Mouse (Mus musculus) thymus, postnatal 0 days (tissue): ENCODE data around the gene 4930544D05Rik. TPM values are rescaled to one million over a fixed set of nuclear protein-coding genes. Genes with fewer than 3 reads are reported as not detected.

Experiments
- DNase-seq: peaks from one replicate; pipeline ENCODE4 v3.0.0-alpha.2; 2015; ENCODE audit warnings: low spot score
- polyA plus RNA-seq: library from polyadenylated mRNA; unstranded; fragments of >200 nt; fragmentation: Nextera tagmentation; extraction: Ambion mirVana; gene quantifications from 2 replicates; pipeline ENCODE4 v1.2.1, GENCODE M21; 2015

4930544D05Rik gene
- polyA plus RNA-seq, 1 experiment from 2014 or later: not detected

DNA sequence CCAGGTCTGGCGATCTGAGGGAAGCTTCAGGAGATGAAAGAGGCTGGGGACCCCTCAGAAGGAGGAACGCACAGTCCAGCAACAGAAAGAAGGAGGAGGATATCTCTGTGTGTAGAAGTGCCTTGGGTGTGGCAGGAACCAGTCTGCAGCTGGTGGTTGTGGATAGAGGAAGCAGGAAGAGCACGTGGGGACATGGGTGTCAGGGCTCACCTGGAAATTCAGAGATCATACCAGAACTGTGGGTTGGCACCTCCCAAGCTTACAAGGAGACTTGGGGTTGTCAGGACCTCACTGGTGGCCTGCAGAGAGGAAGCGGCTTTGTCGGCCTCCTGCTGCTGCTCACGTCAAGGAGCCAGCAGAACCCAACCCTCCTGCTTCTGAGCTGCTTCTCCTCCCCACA lies 18.3 kb upstream of the 4930544D05Rik start:
- no peak for DNase-seq

DNA sequence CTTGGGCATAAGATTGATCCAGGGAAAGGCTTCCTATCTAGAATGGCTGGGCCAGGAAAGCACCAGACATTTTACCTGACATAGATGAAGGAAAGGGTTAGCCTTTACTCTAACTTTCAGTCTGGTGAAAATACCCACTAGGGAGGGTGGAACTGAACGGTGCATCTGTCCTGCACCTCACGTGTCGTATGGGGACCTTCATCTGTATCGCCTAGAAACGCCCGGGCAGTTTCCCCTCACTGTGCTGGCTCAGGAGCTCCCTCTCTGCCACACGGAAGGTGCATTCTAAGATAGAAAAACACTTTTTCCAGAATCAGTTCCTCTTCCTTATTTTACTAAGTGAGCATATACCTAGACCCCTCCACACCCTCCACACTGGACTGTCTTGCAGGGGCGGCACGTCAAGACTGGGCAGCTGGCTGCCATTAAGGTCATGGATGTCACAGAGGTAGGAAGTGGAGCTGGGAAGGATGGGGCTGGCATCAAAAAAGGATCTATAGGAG lies 17.1 kb upstream of the 4930544D05Rik start:
- DNase-seq: no peak

DNA sequence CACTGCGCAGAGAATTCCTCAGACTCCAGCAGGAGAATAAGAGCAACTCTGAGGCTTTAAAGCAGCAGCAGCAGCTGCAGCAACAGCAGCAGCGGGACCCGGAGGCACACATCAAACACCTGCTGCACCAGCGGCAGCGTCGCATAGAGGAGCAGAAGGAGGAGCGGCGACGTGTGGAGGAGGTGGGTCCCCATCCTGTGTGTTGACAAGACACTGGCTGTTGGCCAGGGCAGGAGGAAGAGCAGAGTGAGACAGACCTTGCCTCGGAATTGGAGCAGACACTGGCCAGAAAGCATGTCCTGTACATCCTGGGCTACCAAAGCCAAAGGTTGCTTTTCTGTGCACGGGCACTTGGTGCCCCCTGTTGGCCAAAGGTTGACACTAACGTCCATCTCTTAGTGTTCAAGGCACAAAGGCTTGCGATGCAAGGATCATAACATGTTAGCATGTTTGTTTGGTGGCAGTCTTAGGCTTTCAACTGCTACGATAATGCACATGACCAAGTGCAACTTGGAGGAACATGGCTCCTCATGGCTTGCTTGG lies 10.6 kb upstream of the 4930544D05Rik start:
- DNase-seq: peak; percentile 74

DNA sequence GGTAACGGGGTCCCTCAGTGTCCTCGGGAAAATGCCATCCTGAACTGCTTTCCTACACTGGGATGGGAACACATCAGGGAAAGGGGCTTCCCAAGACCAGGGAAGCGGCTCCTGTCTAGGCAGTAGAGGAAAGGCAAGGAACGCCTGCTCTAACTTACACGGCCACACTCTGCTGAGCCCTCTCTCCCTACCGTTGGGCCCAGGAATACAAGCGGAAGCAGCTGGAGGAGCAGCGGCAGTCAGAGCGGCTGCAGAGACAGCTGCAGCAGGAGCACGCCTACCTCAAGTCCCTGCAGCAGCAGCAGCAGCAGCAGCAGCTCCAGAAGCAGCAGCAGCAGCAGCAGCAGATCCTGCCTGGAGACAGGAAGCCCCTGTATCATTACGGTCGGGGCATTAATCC lies 8.9 kb upstream of the 4930544D05Rik start:
- DNase-seq: no peak

DNA sequence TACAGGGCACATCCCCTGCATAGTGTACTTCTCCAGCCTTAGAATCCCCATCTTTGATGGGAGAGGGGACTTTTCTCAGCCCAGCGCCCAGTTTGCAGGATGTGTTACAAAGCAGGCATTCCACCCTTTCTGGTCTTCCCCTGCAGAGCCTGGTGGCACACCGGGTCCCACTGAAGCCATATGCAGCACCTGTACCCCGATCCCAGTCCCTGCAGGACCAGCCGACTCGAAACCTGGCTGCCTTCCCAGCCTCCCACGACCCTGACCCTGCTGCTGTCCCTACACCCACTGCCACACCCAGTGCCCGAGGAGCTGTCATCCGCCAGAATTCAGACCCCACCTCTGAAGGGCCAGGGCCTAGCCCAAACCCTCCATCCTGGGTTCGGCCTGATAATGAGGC lies 8.0 kb upstream of the 4930544D05Rik start:
- DNase-seq: no peak

GRCm38 (mm10) chr11:70608381-70609066 lies 7.1 kb upstream of the 4930544D05Rik start:
- DNase-seq: peak; percentile 36

DNA sequence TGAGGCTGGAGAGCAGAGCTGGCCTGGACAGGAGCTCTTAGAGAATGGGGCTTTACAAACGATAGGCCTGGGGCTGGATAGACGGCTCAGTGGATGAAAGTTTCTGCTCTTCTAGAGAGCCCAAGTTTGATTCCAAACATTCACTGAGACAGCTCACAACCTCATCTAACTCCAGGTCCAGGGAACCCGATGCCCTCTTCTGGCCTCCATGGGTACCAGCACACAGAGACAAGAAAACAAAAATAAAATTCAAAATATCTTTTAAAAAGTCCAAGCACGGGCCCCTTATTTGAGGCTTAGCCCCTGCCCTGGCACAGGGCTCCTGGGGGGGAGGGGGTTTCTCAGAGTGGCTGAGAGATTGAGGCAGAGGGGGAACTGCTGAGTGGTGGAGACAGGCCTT lies 4.9 kb upstream of the 4930544D05Rik start:
- no peak for DNase-seq

DNA sequence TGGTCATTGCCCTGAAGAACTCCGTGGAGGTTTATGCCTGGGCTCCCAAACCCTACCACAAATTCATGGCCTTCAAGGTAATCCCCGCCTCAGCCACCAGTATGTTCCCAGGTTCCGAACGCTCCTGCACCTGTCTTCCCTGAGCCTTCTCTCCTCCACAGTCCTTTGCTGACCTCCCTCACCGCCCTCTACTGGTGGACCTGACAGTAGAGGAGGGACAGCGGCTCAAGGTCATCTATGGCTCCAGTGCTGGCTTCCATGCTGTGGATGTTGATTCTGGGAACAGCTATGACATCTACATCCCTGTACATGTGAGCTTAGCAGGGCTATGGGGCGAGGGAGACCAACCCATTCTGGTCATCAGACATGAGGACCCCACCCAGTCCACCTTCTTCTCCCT lies 3.1 kb upstream of the 4930544D05Rik start:
- no peak for DNase-seq

GRCm38 (mm10) chr11:70615074-70615473 lies 574 bp upstream of the 4930544D05Rik start:
- DNase-seq: peak; percentile 83

DNA sequence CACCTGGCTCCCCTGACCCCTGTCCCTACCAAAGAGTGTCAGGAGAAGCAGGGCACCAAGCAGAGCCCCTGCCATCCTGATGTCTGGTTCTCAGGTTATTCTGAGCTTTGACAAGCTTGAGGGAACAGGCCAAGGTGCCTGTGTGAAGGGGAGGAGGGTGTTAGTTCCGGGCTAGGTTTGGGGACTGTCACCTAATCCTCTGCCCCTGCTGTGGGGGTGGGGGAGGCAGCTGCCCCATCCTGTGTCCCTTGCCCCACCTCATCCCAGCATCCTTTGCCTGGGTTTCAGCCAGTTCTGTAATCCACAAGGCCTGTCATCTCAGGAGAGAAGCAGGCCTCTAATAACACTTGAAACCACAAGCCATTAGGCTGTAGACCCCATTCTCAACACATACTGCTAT lies 3.5 kb downstream of the 4930544D05Rik start, which contains the start of gene Chrne:
Gene Chrne (minus strand): TSS at position 116 of the 400 bp plus-strand sequence.
- DNase-seq: no peak

GRCm38 (mm10) chr11:70621972-70622814 lies 6.5 kb downstream of the 4930544D05Rik start:
- DNase-seq: no peak

DNA sequence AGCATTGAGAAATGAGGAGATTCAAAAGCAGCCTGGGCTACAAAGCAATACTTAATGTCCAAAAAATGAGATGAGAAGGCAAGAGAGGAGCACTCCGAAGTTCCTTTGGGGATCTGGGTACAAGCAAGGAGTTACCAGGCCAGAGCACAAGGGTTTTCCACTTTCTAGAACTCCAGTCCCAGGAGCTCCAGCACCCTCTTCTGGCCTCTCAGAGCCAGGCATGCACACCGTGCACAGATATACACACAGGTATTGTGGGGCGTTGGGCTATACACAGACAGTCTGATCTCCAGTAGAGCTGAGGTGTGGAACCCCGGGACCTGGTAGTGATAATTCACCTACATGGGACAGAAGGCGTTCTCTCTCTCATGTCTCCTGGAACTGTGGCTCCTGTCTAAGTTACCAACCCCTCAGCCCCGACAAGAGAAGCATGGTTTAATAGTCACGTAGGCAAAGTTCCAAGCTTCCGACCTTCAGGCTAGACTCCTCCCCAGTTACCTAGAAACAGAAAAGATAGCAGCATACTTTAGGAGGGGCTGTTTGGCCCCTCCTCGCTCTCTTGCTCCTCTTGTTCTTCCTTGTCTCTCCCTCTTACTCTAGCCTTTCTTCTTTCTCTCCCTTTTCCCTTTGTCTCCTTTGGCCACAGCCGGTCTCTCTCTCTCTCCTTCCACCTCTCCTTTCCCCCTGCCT lies 7.5 kb downstream of the 4930544D05Rik start:
- DNase-seq: no peak

DNA sequence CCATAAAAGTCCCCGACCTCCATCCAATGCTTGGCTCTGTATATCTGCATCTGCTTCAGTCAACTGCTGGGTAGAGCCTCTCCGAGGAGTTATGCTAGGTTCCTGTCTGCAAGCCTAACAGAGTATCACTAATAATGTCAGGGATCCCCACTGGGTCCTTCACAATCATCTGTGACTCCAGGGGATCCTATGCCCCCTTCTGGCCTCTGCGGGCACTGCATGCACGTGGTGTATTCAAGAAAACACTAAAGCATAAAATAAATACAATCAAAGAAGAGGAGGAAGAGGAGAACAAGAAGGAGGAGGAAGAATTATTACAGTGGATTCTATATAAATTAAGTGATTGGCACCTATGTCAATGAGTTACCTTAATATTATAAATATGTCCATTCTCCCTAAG lies 9.8 kb downstream of the 4930544D05Rik start:
- DNase-seq: peak; percentile 68

- no peak for DNase-seq
These were observed 11.2 kb downstream of the 4930544D05Rik start for GRCm38 (mm10) chr11:70626877-70627276.

- no peak for DNase-seq
These were observed 12.8 kb downstream of the 4930544D05Rik start for GRCm38 (mm10) chr11:70628431-70628830.

DNA sequence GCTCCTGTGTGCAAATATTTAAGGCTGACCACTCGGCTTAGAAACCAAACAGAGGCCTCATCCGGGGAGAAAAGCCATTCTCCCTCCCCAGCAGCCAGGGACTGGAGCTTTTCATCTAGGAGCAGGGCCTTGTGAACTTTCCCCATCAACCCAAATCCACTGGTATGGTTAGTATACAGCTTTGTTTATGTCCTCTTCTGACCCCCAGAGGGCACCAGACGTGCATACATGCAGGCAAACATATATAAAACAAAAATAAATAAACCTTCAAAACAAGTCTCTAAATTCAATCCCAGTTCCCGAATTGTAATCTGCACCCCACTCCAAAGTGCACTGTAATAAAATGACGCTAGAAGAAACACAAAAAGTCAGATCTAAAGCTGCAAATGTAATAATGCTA lies 13.9 kb downstream of the 4930544D05Rik start:
- peak; percentile 59 for DNase-seq

- DNase-seq: no peak
These were observed 14.5 kb downstream of the 4930544D05Rik start for GRCm38 (mm10) chr11:70630129-70630528.

GRCm38 (mm10) chr11:70635601-70636000 lies 20.0 kb downstream of the 4930544D05Rik start:
- DNase-seq: no peak

DNA sequence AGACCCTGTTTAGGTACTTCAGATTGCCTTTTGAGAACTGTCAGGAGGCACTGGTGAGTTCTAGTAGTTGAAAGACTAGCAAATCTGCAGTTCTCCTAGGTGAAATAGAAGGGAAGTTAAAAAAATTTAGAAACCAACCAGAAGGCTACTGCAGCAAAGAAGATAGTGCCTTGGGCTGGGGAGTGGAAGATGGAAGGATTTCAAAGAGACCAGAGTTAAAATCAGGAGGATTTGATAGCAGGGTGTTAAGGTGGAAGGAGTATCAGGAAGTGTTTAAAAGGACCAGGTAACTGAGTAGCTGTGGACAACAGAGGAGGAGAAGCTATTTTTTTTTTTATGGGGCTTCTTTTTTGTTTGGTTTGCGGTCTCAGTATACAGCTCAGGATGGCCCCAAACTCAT lies 22.1 kb downstream of the 4930544D05Rik start:
- no peak for DNase-seq

- no peak for DNase-seq
These were observed 22.6 kb downstream of the 4930544D05Rik start for GRCm38 (mm10) chr11:70638293-70638692.

GRCm38 (mm10) chr11:70638714-70639278 lies 23.1 kb downstream of the 4930544D05Rik start, which contains the start of gene Gp1ba:
Gp1ba (plus strand) TSS chr11:70639122.
- DNase-seq: no peak
